8 mouse cellular contexts compared by ENCODE assay signal in the genomic region with DNA sequence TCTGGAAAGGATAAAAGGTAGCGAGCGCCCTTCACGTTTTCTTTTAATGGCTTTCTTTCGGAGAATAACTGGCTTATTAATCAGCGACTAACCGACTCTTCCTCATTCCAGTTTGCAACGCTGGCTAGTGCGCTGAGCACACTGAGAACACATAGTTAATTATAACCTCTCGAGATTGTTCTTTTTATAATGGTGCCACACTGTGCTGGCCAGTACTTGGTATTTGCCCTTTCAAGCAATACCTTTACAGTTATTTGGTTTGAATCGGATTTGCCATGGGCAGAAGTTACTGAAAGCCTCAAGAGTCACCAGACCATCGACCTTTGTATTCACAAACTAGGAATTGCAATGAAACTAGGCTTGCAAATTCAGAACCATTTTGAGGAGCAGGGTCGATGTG. TPM values are rescaled to one million over a fixed set of nuclear protein-coding genes. Genes with fewer than 3 reads are reported as not detected.
A peak's percentile ranks its signal among the peaks of the same experiment; 100 is the strongest.
DNase-seq lines count a peak whose midpoint lies in the region; ATAC-seq and TF ChIP-seq lines count a peak whose summit lies in the region.

No protein-coding gene starts in this region.

- no peak for ATAC-seq in lung, embryonic 14.5 days (ENCODE audit: insufficient read depth)
- no peak for ATAC-seq in embryonic facial prominence, embryonic 12.5 days (ENCODE audit: insufficient number of reproducible peaks, insufficient read depth, low FRiP score, low TSS enrichment)
- ATAC-seq in intestine, embryonic 15.5 days, result peak; percentile 44
- 0 out of 2 replicates have a peak, but pooled peaks have one; percentile 28 for ATAC-seq in midbrain, embryonic 13.5 days

- TF ChIP-seq CTCF in lung, embryonic 14.5 days (IDR thresholded peaks at IDR 0.05; ENCODE audit: low read depth), result no peak

- H3K27ac ChIP-seq in lung, embryonic 14.5 days (ENCODE audit: low read depth), result peak overlapping the region; percentile 93
- peak overlapping the region; percentile 94 for H3K27ac ChIP-seq in embryonic facial prominence, embryonic 12.5 days
- H3K27ac ChIP-seq in intestine, embryonic 15.5 days, result peak overlapping the region; percentile 94
- H3K27ac ChIP-seq in midbrain, embryonic 13.5 days, result peak overlapping the region; percentile 92

- peak overlapping the region; percentile 81 for H3K4me3 ChIP-seq in lung, embryonic 14.5 days (ENCODE audit: low read depth, low read length)
- peak overlapping the region; percentile 87 for H3K4me3 ChIP-seq in embryonic facial prominence, embryonic 12.5 days
- peak overlapping the region; percentile 67 for H3K4me3 ChIP-seq in intestine, embryonic 15.5 days (replicated peaks)
- peak overlapping the region; percentile 88 for H3K4me3 ChIP-seq in midbrain, embryonic 13.5 days (replicated peaks)

- peak overlapping the region; percentile 76 for H3K4me2 ChIP-seq in lung, embryonic 14.5 days
- peak overlapping the region; percentile 72 for H3K4me2 ChIP-seq in embryonic facial prominence, embryonic 12.5 days (replicated peaks)
- H3K4me2 ChIP-seq in intestine, embryonic 15.5 days (replicated peaks), result peak overlapping the region; percentile 60
- peak overlapping the region; percentile 66 for H3K4me2 ChIP-seq in midbrain, embryonic 13.5 days (replicated peaks)

- no peaks in the 10 kb centered on the region for H3K9me3 ChIP-seq in lung, embryonic 14.5 days (ENCODE audit: low read depth, low read length)
- no peaks in the 10 kb centered on the region for H3K9me3 ChIP-seq in embryonic facial prominence, embryonic 12.5 days
- no peaks in the 10 kb centered on the region for H3K9me3 ChIP-seq in intestine, embryonic 15.5 days
- H3K9me3 ChIP-seq in midbrain, embryonic 13.5 days, result no peaks in the 10 kb centered on the region

- WGBS in lung, embryonic 14.5 days, result 1% methylated on average over 12 of the region's 12 CpGs
- WGBS in embryonic facial prominence, embryonic 12.5 days, result 3% methylated on average over 12 of the region's 12 CpGs
- under 1% methylated on average over 12 of the region's 12 CpGs for WGBS in intestine, embryonic 15.5 days
- WGBS in midbrain, embryonic 13.5 days, result 2% methylated on average over 12 of the region's 12 CpGs

- peaks cover 16% of the 10 kb centered on the region for H3K36me3 ChIP-seq in lung, embryonic 14.5 days (ENCODE audit: insufficient read depth)
- peaks cover 13% of the 10 kb centered on the region for H3K36me3 ChIP-seq in embryonic facial prominence, embryonic 12.5 days
- H3K36me3 ChIP-seq in intestine, embryonic 15.5 days, result peaks cover 10% of the 10 kb centered on the region; the same call in 1 of the 2 replicates
- peaks cover 16% of the 10 kb centered on the region for H3K36me3 ChIP-seq in midbrain, embryonic 13.5 days

- no peaks in the 10 kb centered on the region for H3K27me3 ChIP-seq in lung, embryonic 14.5 days (ENCODE audit: insufficient read depth, low read length)
- H3K27me3 ChIP-seq in embryonic facial prominence, embryonic 12.5 days, result no peaks in the 10 kb centered on the region
- no peaks in the 10 kb centered on the region for H3K27me3 ChIP-seq in intestine, embryonic 15.5 days (replicated peaks)
- no peaks in the 10 kb centered on the region for H3K27me3 ChIP-seq in midbrain, embryonic 13.5 days

- no peak for DNase-seq in lung, embryonic 14.5 days
- DNase-seq in lung, postnatal 4 days, result no peak
- DNase-seq in urinary bladder, postnatal 36 days (ENCODE audit: low spot score in 2 of 2), result no peak
- DNase-seq in frontal cortex, postnatal 14 days (ENCODE audit: low spot score in 2 of 2), result no peak
- no peak for DNase-seq in cerebellum, adult 11-12 months

- H3K9ac ChIP-seq in lung, embryonic 14.5 days, result peak overlapping the region; percentile 85
- H3K9ac ChIP-seq in embryonic facial prominence, embryonic 12.5 days, result peak overlapping the region; percentile 80
- H3K9ac ChIP-seq in intestine, embryonic 15.5 days, result peak overlapping the region; percentile 78
- peak overlapping the region; percentile 85 for H3K9ac ChIP-seq in midbrain, embryonic 13.5 days (replicated peaks)

- no peaks in the 10 kb centered on the region for H3K4me1 ChIP-seq in lung, embryonic 14.5 days (ENCODE audit: insufficient read depth)
- peaks cover 12% of the 10 kb centered on the region; the same call in 1 of the 2 replicates for H3K4me1 ChIP-seq in embryonic facial prominence, embryonic 12.5 days
- H3K4me1 ChIP-seq in intestine, embryonic 15.5 days (replicated peaks), result 0 out of 2 replicates have a peak, but pooled peaks cover 3% of the 10 kb centered on the region
- peaks cover 20% of the 10 kb centered on the region for H3K4me1 ChIP-seq in midbrain, embryonic 13.5 days (replicated peaks)

RNA-seq across cellular contexts. Expression of gene Pet117, which starts 0.7 kb away (rescaled TPM):
- 0.80 and 1.4 TPM in 2 replicates for polyA plus RNA-seq in lung, embryonic 14.5 days (2014; fragmentation: Nextera tagmentation; extraction: Ambion mirVana)
- not detected in 2 replicates for polyA plus RNA-seq in embryonic facial prominence, embryonic 12.5 days (2016; fragmentation: Nextera tagmentation; extraction: Ambion mirVana)
- 2.8 and 3.5 TPM in 2 replicates for polyA plus RNA-seq in intestine, embryonic 15.5 days (2015; fragmentation: Nextera tagmentation; extraction: Ambion mirVana)
- polyA plus RNA-seq in midbrain, embryonic 13.5 days (2015; fragmentation: Nextera tagmentation; extraction: Ambion mirVana), result 1.6 and 2.2 TPM in 2 replicates

RNA-seq across cellular contexts. Expression of gene Kat14, which starts 0.7 kb away (rescaled TPM):
- polyA plus RNA-seq in lung, embryonic 14.5 days (2014; fragmentation: Nextera tagmentation; extraction: Ambion mirVana), result 40.1 and 43.7 TPM in 2 replicates
- 51.3 and 53.3 TPM in 2 replicates for polyA plus RNA-seq in embryonic facial prominence, embryonic 12.5 days (2016; fragmentation: Nextera tagmentation; extraction: Ambion mirVana)
- polyA plus RNA-seq in intestine, embryonic 15.5 days (2015; fragmentation: Nextera tagmentation; extraction: Ambion mirVana), result 41.1 and 46.9 TPM in 2 replicates
- 31.7 and 39.9 TPM in 2 replicates for polyA plus RNA-seq in midbrain, embryonic 13.5 days (2015; fragmentation: Nextera tagmentation; extraction: Ambion mirVana)

RNA-seq across cellular contexts. Expression of gene Ovol2, which starts 37.6 kb away (rescaled TPM):
- 3.1 and 3.4 TPM in 2 replicates for polyA plus RNA-seq in lung, embryonic 14.5 days (2014; fragmentation: Nextera tagmentation; extraction: Ambion mirVana)
- 1.1 and 1.6 TPM in 2 replicates for polyA plus RNA-seq in embryonic facial prominence, embryonic 12.5 days (2016; fragmentation: Nextera tagmentation; extraction: Ambion mirVana)
- polyA plus RNA-seq in intestine, embryonic 15.5 days (2015; fragmentation: Nextera tagmentation; extraction: Ambion mirVana), result 1.1 and 1.9 TPM in 2 replicates
- polyA plus RNA-seq in midbrain, embryonic 13.5 days (2015; fragmentation: Nextera tagmentation; extraction: Ambion mirVana), result not detected in 2 replicates

Comparison
In these comparisons a context has a peak if more than half of its experiments do, and no peak if none do; other contexts are left out.
1. ATAC-seq: peak in intestine, embryonic 15.5 days (single experiment) and midbrain, embryonic 13.5 days (single experiment); none in lung, embryonic 14.5 days (single experiment) and embryonic facial prominence, embryonic 12.5 days (single experiment).
2. Peak in every context shown above with its lines, with median percentiles within 50 percentile points of each other: H3K27ac ChIP-seq, H3K4me2 ChIP-seq, H3K4me3 ChIP-seq and H3K9ac ChIP-seq.